Mouse (Mus musculus) stomach, postnatal 0 days (tissue): ENCODE measurements around the gene Wdr63. TPM values are rescaled to one million over a fixed set of nuclear protein-coding genes. Genes with fewer than 3 reads are reported as not detected.

Experiments used
- ATAC-seq: fragments of 200-750 bp; cut with Nextera tagmentation; 2 replicates; pipeline ENCODE4 v1.8.0; 2017; ENCODE audit not compliant: low FRiP score, low TSS enrichment
- DNase-seq: peaks from one replicate; pipeline ENCODE4 v3.0.0-alpha.2; 2016; ENCODE audit warnings: low spot score
- H3K27ac ChIP-seq: fragments of 300-500 bp; sonication (generic); replicated peaks from 2 replicates; pipeline ENCODE4 v1.5.1; 2014; ENCODE audit warnings: mild to moderate bottlenecking, control low read depth
- H3K27me3 ChIP-seq: fragments of 300-500 bp; sonication (generic); 2 replicates; pipeline ENCODE4 v1.6.1; 2014; ENCODE audit warnings: low read length; ENCODE audit not compliant: control insufficient read depth, insufficient read depth
- H3K36me3 ChIP-seq: fragments of 300-500 bp; sonication (generic); 2 replicates; pipeline ENCODE4 v1.6.1; 2014; ENCODE audit warnings: low read length, mixed read lengths; ENCODE audit not compliant: control insufficient read depth, insufficient read depth
- H3K4me1 ChIP-seq: fragments of 300-500 bp; sonication (generic); replicated peaks from 2 replicates; pipeline ENCODE4 v1.6.1; 2014; ENCODE audit warnings: antibody characterized with exemption; ENCODE audit not compliant: control insufficient read depth, insufficient read depth
- H3K4me2 ChIP-seq: fragments of 300-500 bp; sonication (generic); replicated peaks from 2 replicates; pipeline ENCODE4 v1.6.1; 2014; ENCODE audit warnings: low read depth, mild to moderate bottlenecking, control low read depth, moderate library complexity
- H3K4me3 ChIP-seq: fragments of 300-500 bp; sonication (generic); 2 replicates; pipeline ENCODE4 v1.5.1; 2014; ENCODE audit warnings: low read depth, low read length, control low read depth
- H3K9ac ChIP-seq: fragments of 300-500 bp; sonication (generic); 2 replicates; pipeline ENCODE4 v1.6.1; 2014; ENCODE audit warnings: mild to moderate bottlenecking, low read length, control low read depth, mixed read lengths
- H3K9me3 ChIP-seq: fragments of 300-500 bp; sonication (generic); 2 replicates; pipeline ENCODE4 v1.6.1; 2016; ENCODE audit warnings: low read length; ENCODE audit not compliant: control insufficient read depth
- CTCF ChIP-seq: IDR thresholded peaks from 2 replicates; pipeline ENCODE4 v1.5.1; 2016; ENCODE audit warnings: antibody characterized with exemption, low read depth, mild to moderate bottlenecking, moderate library complexity
- EP300 ChIP-seq: optimal IDR thresholded peaks from 2 replicates; pipeline ENCODE3; 2016; ENCODE audit warnings: antibody characterized with exemption
- WGBS: fragments of 180-500 bp; shearing (Covaris S2); extraction: QIAGEN DNeasy Blood & Tissue Kit; methylation state at CpG from one replicate; pipeline ENCODE4 v1.1.7; 2014; 5-methylcytosine and 5-hydroxymethylcytosine counted together
- polyA plus RNA-seq: library from polyadenylated mRNA; unstranded; fragments of >200 nt; fragmentation: Nextera tagmentation; extraction: Ambion mirVana; gene quantifications from 2 replicates; pipeline ENCODE4 v1.2.1, GENCODE M21; 2015

The Wdr63 gene
- 0.62 and 0.72 TPM in 2 replicates for polyA plus RNA-seq

DNA sequence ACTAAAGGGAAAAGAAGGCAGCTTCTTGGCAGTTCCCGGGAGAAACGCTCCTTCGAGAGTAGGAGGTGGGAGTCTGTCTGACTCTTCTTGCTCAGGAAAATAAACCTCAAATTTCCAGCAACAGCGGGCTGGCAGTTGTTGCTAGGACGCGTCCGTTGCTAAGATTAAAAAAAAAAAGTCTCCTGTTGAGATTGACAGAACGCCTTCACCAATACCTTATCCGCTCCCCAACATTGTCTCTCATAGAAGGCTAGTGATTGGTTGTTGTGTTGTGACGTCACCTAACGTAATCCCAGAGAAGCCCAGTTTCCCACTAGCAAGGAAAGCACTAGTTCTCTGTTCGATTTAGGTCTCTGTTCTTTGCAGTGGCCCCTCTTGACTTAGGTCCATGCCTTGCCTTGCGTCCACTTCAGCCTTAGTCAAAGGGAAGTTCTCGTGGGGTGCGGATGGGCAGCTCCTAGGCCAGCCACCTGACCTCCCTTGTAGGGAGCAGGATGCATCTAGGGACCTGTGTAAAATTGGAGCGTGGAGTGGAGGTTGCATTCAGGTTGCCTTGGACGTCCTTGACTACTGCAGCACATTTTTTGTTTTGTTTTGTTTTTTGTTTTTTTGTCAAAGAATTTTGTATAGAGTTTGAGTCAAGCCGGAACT, at the start of gene Wdr63:
Gene Wdr63 (minus strand): TSS at position 210 of the 651 bp plus-strand sequence.
- 11% methylated on average over 18 of the region's 18 CpGs for WGBS
- TF ChIP-seq CTCF (no peak), EP300 (no peak)
- peak within 1 kb of the TSS; percentile 33 for H3K4me3 ChIP-seq
- H3K9me3 ChIP-seq, result no peaks in the 10 kb centered on the region
- no peaks in the 10 kb centered on the region for H3K27me3 ChIP-seq
- peak; percentile 43 for DNase-seq
- H3K4me1 ChIP-seq, result 0 out of 2 replicates have a peak, but pooled peaks cover 2% of the 10 kb centered on the region
- peak within 1 kb of the TSS; percentile 54 for H3K4me2 ChIP-seq
- H3K9ac ChIP-seq, result no peak within 1 kb of the TSS
- H3K27ac ChIP-seq, result no peak within 1 kb of the TSS
- ATAC-seq, result peak; percentile 90
- no peaks in the 10 kb centered on the region for H3K36me3 ChIP-seq

DNA sequence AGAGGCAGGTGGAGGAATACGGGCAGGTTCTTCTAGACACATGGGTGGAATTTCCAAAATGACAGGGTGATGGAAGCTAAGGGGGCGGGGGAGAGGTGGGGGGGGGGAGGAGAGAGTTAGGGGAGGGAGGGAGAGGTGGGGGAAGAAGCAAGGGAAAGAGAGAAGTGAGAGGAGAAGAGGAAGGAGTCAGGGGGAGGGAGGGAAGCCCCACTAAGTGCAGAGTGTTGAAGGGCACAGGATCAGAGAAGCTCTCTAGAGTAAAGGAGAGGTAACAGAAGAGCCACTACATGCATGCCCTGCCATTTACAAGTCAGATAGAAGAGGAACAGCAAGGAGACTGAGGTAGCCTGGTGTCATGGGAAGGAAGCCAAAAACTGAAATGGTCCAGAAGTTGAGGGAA, 48.9 kb upstream of the Wdr63 start:
- no peaks in the 10 kb centered on the region for H3K4me1 ChIP-seq
- H3K9me3 ChIP-seq, result no peaks in the 10 kb centered on the region
- no peaks in the 10 kb centered on the region for H3K27me3 ChIP-seq
- no peak overlapping the region for H3K4me2 ChIP-seq
- ATAC-seq (no peak), DNase-seq (no peak)
- no peak overlapping the region for H3K4me3 ChIP-seq
- 78% methylated on average over 2 of the region's 2 CpGs for WGBS
- H3K27ac ChIP-seq, result no peak overlapping the region
- no peaks in the 10 kb centered on the region for H3K36me3 ChIP-seq
- TF ChIP-seq EP300, result no peak
- no peak for TF ChIP-seq CTCF
- H3K9ac ChIP-seq, result no peak overlapping the region

DNA sequence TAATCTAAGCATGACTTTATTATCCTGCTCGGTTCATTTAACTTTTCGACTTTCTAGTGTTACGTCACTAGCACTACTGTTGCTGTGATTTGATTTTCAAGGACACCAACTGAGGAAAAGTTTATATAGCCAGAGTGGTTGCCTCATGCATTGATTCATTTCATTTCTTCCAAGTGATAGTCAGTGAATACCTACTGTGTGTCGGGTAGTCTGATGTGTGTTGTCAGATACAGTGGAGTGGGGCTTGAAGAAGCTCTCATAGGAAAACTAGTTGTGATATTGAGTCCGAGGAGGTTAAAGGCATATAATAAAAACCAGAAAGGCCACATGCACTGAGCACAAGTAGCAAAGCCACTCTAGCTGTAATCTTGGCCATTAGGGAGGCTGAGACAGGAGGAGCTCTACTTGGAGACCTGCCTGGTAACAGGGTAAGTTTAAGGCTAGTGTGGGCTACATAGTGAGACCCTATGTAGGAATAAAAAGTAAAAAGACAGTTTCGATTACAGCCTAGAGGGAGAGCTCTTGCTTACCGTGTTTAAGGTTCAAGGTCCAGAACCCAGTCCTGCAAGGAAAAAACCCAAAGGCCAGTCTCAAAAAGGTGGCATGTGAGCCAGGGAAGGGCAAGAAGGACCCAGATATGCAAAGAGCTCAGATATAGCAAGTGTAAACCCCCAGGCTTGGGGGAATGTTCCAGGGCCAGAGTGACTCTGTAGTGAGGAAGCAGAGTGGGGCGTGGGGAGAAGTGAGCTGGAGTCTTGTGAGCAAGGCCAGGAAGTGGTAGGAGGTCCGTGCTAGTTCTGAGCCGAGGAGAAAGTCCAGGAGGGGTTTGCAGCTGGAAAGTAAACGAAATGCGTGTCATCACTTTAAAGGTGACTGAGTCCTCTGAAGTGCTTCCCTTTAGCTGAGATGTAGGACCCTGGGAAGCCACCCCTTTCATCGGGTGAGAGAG, 48.0 kb upstream of the Wdr63 start:
- TF ChIP-seq CTCF (no peak), EP300 (no peak)
- no peak overlapping the region for H3K4me2 ChIP-seq
- H3K4me3 ChIP-seq, result no peak overlapping the region
- H3K27ac ChIP-seq, result no peak overlapping the region
- no peaks in the 10 kb centered on the region for H3K36me3 ChIP-seq
- no peaks in the 10 kb centered on the region for H3K27me3 ChIP-seq
- H3K9me3 ChIP-seq, result no peaks in the 10 kb centered on the region
- no peak for ATAC-seq
- WGBS, result 69% methylated on average over 13 of the region's 13 CpGs
- H3K4me1 ChIP-seq, result no peaks in the 10 kb centered on the region
- no peak overlapping the region for H3K9ac ChIP-seq
- DNase-seq, result no peak

DNA sequence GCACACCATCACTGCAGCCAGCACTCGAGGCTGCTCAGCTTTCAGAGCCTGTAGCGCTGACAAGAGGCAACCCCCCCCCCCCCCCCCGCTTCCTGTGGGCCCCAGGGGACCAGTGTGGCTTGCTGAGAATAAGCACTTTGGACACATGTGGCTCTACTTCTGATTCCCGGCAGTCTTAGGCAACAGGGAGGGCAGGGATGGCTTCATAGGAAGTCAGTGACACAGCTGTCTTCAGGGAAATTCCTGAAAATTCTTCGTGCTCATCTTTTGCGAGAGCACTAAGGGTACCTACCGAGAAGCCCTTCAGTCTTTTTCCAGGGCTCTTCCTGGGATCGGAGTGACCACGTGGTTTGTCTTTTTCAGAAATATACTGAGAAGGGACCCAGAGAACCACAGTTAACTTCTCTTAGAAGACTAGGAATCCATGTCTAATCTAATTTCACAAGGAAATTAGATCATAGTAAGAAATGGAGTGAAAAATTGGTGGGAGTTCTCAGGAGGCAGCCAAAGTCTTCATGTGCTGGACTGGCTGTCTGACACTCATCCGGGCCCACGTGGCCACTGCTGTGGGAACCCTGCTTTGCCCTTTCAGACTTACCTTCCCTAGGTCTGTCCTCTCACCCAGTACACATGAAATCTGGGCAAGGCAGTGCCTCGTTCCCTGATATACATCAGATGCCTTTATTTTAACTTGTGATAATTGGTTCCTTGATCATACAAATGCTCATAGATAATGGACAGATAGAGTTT, 46.1 kb upstream of the Wdr63 start:
- no peak overlapping the region for H3K9ac ChIP-seq
- H3K36me3 ChIP-seq, result no peaks in the 10 kb centered on the region
- no peak overlapping the region for H3K4me3 ChIP-seq
- DNase-seq (no peak), ATAC-seq (no peak)
- 37% methylated on average over 12 of the region's 12 CpGs for WGBS
- no peaks in the 10 kb centered on the region for H3K9me3 ChIP-seq
- no peak overlapping the region for H3K27ac ChIP-seq
- H3K4me1 ChIP-seq, result no peaks in the 10 kb centered on the region; the same call in 1 of the 2 replicates
- H3K4me2 ChIP-seq, result no peak overlapping the region
- no peak for TF ChIP-seq EP300
- no peak for TF ChIP-seq CTCF
- no peaks in the 10 kb centered on the region for H3K27me3 ChIP-seq

DNA sequence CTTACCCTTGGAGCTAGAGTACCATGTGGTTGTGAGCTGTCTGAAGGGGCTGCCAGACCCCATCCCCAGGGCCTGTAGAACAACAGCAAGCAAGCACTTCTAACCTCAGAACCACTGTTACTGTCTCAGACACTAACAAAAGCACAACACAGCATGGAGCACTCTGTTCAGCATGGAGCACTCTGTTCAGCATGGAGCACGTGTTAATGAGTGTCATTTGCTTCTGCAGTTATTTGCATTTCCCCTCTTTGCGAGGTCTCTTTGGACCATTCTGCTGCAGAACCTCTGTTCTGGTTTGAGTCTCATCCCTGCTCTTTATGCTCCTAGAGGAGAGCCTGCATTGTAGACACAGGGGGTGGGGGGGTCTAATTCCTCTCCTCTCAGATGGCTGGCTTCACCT, 45.0 kb upstream of the Wdr63 start:
- Histone ChIP-seq H3K4me1 (no peaks in the 10 kb centered on the region; the same call in 1 of the 2 replicates), H3K9ac (no peak overlapping the region), H3K9me3 (no peaks in the 10 kb centered on the region), H3K27me3 (no peaks in the 10 kb centered on the region), H3K36me3 (no peaks in the 10 kb centered on the region), H3K27ac (no peak overlapping the region), H3K4me3 (no peak overlapping the region), H3K4me2 (no peak overlapping the region)
- no peak for DNase-seq
- WGBS, result 84% methylated on average over 2 of the region's 2 CpGs
- no peak for ATAC-seq
- no peak for TF ChIP-seq CTCF
